Mouse (Mus musculus) midbrain, embryonic 14.5 days (tissue): ENCODE data around the gene Spta1. TPM values are rescaled to one million over a fixed set of nuclear protein-coding genes. Genes with fewer than 3 reads are reported as not detected.

Experiments
- polyA plus RNA-seq: library from polyadenylated mRNA; unstranded; fragments of >200 nt; fragmentation: Nextera tagmentation; extraction: Ambion mirVana; gene quantifications from 2 replicates; pipeline ENCODE4 v1.2.1, GENCODE M21; 2014

The Spta1 gene
- polyA plus RNA-seq, 1 experiment from 2014 or later: 0.16 TPM

Other genes starting within 250 kb of the Spta1 start
- 0.50 and 1.5 TPM in 2 replicates for gene Mndal, start 230.3 kb upstream of the Spta1 start, polyA plus RNA-seq
- 2.3 TPM in 1 of 2 replicates, not detected in the other for gene Ifi203, start 230.1 kb upstream of the Spta1 start, polyA plus RNA-seq
- gene Ifi202b, start 190.0 kb upstream of the Spta1 start, polyA plus RNA-seq: not detected in 2 replicates
- 1.3 TPM in 1 of 2 replicates, not detected in the other for gene Ifi205, start 141.0 kb upstream of the Spta1 start, polyA plus RNA-seq
- not detected in 2 replicates for gene Olfr433, start 132.1 kb upstream of the Spta1 start, polyA plus RNA-seq
- not detected in 2 replicates for gene Olfr432, start 123.6 kb upstream of the Spta1 start, polyA plus RNA-seq
- not detected in 2 replicates for gene Olfr430, start 106.2 kb upstream of the Spta1 start, polyA plus RNA-seq
- gene Olfr429, start 88.4 kb upstream of the Spta1 start, polyA plus RNA-seq: not detected in 2 replicates
- gene Olfr427, start 75.9 kb upstream of the Spta1 start, polyA plus RNA-seq: not detected in 2 replicates
- not detected in 2 replicates for gene Olfr231, start 51.6 kb upstream of the Spta1 start, polyA plus RNA-seq
- gene Olfr424, start 41.3 kb upstream of the Spta1 start, polyA plus RNA-seq: not detected in 2 replicates
- gene Olfr420, start 17.1 kb upstream of the Spta1 start, polyA plus RNA-seq: not detected in 2 replicates
- gene Olfr419, start 79.3 kb downstream of the Spta1 start, polyA plus RNA-seq: not detected in 2 replicates
- gene Mptx1, start 157.7 kb downstream of the Spta1 start, polyA plus RNA-seq: not detected in 2 replicates
- not detected in 2 replicates for gene Olfr417, start 192.3 kb downstream of the Spta1 start, polyA plus RNA-seq
- gene Olfr248, start 218.3 kb downstream of the Spta1 start, polyA plus RNA-seq: not detected in 2 replicates